9 mouse cellular contexts compared by ENCODE assay signal in the genomic region with DNA sequence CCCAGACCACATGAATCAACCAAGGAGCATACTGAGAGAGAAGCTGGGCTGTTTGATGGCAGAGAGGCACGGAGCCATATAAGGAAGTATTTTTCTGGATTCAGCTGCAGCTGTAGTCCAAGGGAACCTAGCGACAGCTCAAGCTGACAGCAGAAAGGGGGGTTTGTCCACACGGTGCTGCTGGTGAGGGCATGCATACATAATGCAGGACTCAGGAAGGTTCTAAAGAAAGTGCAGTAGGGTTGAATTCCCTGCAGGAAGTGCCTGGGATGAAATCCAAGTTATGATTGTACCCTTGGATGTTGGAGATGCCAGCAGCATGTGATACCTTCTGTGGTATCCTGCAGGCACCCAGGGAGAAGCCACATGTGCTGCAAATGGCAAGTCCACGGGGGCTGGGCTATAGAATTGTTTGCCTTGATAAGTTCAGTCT.
A peak's percentile ranks its signal among the peaks of the same experiment; 100 is the strongest.
DNase-seq lines count a peak whose midpoint lies in the region; ATAC-seq and TF ChIP-seq lines count a peak whose summit lies in the region.
"Had no signal": no experiment of that assay in that cellular context is flagged by ENCODE, and none has a peak within 500 bp of the region (broad histone marks: within the 10 kb centered on the region; RNA-seq: fewer than 3 reads in every experiment).

No protein-coding gene starts in this region.

- no peak overlapping the region for H3K4me3 ChIP-seq in heart, postnatal 0 days (ENCODE audit: low read depth, low read length)
- H3K4me3 ChIP-seq in forebrain, postnatal 0 days (ENCODE audit: low read depth, low read length) = no peak overlapping the region
- no peak overlapping the region for H3K4me3 ChIP-seq in limb, embryonic 10.5 days

- intact Hi-C loops in heart, postnatal 14 days (cut with DNase I) = no loop called here

- TF ChIP-seq EP300 in heart, postnatal 0 days (IDR thresholded peaks at IDR 0.05; ENCODE audit: low read depth) = no peak

- no peaks in the 10 kb centered on the region for H3K36me3 ChIP-seq in heart, postnatal 0 days (replicated peaks; ENCODE audit: control insufficient read depth, insufficient read depth, low read length)
- H3K36me3 ChIP-seq in forebrain, postnatal 0 days (ENCODE audit: insufficient read depth) = no peaks in the 10 kb centered on the region
- H3K36me3 ChIP-seq in limb, embryonic 10.5 days = no peaks in the 10 kb centered on the region

- no peak for DNase-seq in heart, postnatal 0 days (ENCODE audit: low spot score)
- no peak for DNase-seq in heart, postnatal 14 days
- DNase-seq in right cerebral cortex, adult 2 months (ENCODE audit: low spot score in 2 of 2) = peak; percentile 18 to 47
- DNase-seq in right cerebral cortex, postnatal 14 days = no peak
- peak; percentile 36 for DNase-seq in forebrain, postnatal 0 days
- no peak for DNase-seq in limb, embryonic 10.5 days (ENCODE audit: low spot score)
- DNase-seq in kidney, postnatal 10 days = no peak
- DNase-seq: heart, postnatal 36 days had no signal

- WGBS in heart, postnatal 0 days = 22% methylated on average over 4 of the region's 4 CpGs
- WGBS in forebrain, postnatal 0 days = 21% methylated on average over 4 of the region's 4 CpGs
- 61% methylated on average over 4 of the region's 4 CpGs for WGBS in limb, embryonic 10.5 days

- H3K9ac ChIP-seq in heart, postnatal 0 days (replicated peaks; ENCODE audit: low read depth, low read length) = no peak overlapping the region
- H3K9ac ChIP-seq in forebrain, postnatal 0 days = no peak overlapping the region

- H3K4me2 ChIP-seq in heart, postnatal 0 days (ENCODE audit: low read depth, low read length) = no peak overlapping the region
- no peak overlapping the region for H3K4me2 ChIP-seq in forebrain, postnatal 0 days (ENCODE audit: low read depth)

- H3K27me3 ChIP-seq in heart, postnatal 0 days (ENCODE audit: control insufficient read depth, insufficient read depth, low read length) = no peaks in the 10 kb centered on the region
- H3K27me3 ChIP-seq in forebrain, postnatal 0 days (ENCODE audit: insufficient read depth, low read length) = no peaks in the 10 kb centered on the region
- no peaks in the 10 kb centered on the region for H3K27me3 ChIP-seq in limb, embryonic 10.5 days (ENCODE audit: low read depth, poor library complexity, severe bottlenecking)

- no peaks in the 10 kb centered on the region for H3K4me1 ChIP-seq in heart, postnatal 0 days (ENCODE audit: control insufficient read depth, insufficient read depth)
- peaks cover 5% of the 10 kb centered on the region; the same call in 1 of the 2 replicates for H3K4me1 ChIP-seq in forebrain, postnatal 0 days (ENCODE audit: insufficient read depth)
- no peaks in the 10 kb centered on the region for H3K4me1 ChIP-seq in limb, embryonic 10.5 days

- 0 out of 2 replicates have a peak, but pooled peaks have one; percentile 30 for ATAC-seq in heart, postnatal 0 days (ENCODE audit: insufficient read depth, low read depth)
- peak; percentile 69 for ATAC-seq in forebrain, postnatal 0 days
- ATAC-seq in megakaryocyte, adult 5-6 weeks (ENCODE audit: poor library complexity, severe bottlenecking) = no peak

- H3K27ac ChIP-seq in heart, postnatal 0 days (ENCODE audit: low read depth) = no peak overlapping the region
- no peak overlapping the region for H3K27ac ChIP-seq in forebrain, postnatal 0 days (ENCODE audit: low read depth, low read length)
- no peak overlapping the region for H3K27ac ChIP-seq in limb, embryonic 10.5 days

- TF ChIP-seq CTCF in heart, postnatal 0 days (IDR thresholded peaks at IDR 0.05; ENCODE audit: low read depth) = no peak
- TF ChIP-seq CTCF in forebrain, postnatal 0 days (IDR thresholded peaks at IDR 0.05; ENCODE audit: low read depth) = no peak

- no peaks in the 10 kb centered on the region for H3K9me3 ChIP-seq in heart, postnatal 0 days (replicated peaks; ENCODE audit: control insufficient read depth, low read length)
- H3K9me3 ChIP-seq in forebrain, postnatal 0 days (ENCODE audit: low read length) = no peaks in the 10 kb centered on the region
- no peaks in the 10 kb centered on the region for H3K9me3 ChIP-seq in limb, embryonic 10.5 days (replicated peaks)

Comparison
In these comparisons a context has a peak if more than half of its experiments do, and no peak if none do; other contexts are left out.
1. DNase-seq: peak in right cerebral cortex, adult 2 months (2 of 2) and forebrain, postnatal 0 days (single experiment); none in heart, postnatal 0 days (single experiment), heart, postnatal 14 days (0 of 2), right cerebral cortex, postnatal 14 days (single experiment), limb, embryonic 10.5 days (single experiment) and kidney, postnatal 10 days (single experiment).